Mouse (Mus musculus): Measurements from ENCODE around the gene Gm9936. TPM values are rescaled to one million over a fixed set of nuclear protein-coding genes. Genes with fewer than 3 reads are reported as not detected.
"Not testable (repeated sequence)": the region's sequence is repeated elsewhere in the genome, so short reads cannot be mapped to it uniquely, and the experiment has no call there.

Gene Gm9936
- total RNA-seq (2014; fragmentation: Nextera tagmentation): not detected in 2 replicates
- not detected in 2 replicates for total RNA-seq (2017)

DNA sequence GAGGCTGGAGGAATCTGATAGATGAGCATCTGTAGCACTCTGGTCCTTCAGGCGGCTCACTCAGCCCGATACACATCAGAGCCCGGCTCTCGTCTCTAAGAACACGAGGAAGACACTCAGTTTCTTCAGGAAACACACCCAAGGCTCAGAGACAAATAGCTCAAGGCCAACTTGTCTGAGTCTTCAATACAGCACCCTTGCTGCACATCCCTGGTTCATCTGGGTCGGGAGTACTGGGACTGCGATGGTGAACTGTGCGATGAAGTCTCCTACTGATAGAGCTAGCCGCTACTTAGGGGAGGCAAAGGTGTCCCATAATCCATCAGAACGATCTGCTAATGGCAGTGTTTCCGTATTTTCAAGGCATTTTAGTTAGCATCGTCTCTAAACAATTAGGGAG is at the start of gene Gm9936:
Gene Gm9936, minus strand, starts transcription at position 101 of the 400 bp plus-strand sequence.
- no peak for ATAC-seq (replicated peaks; ENCODE audit: low FRiP score, low TSS enrichment, poor library complexity, severe bottlenecking)

DNA sequence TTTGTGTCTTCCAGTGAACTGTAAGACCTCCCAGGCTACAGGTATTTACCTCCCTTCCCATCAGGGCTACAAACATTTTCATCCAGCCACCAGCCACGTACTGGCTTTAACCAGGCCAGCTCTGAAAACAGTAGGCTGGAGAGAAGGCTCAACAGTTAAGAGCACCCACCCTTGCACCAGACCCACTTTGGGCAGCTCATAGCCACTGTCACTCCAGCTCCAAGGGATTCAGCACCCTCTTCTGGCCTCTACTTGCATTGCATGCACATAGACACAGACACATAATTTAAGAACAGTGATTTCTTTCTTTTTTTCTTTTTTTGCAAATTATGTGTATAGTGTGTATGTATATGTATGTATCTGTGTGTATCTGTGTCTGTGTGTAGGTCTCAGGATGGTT is 43.9 kb upstream of the Gm9936 start:
- peak; percentile 84 for ATAC-seq (replicated peaks; ENCODE audit: low FRiP score, low TSS enrichment, poor library complexity, severe bottlenecking)

DNA sequence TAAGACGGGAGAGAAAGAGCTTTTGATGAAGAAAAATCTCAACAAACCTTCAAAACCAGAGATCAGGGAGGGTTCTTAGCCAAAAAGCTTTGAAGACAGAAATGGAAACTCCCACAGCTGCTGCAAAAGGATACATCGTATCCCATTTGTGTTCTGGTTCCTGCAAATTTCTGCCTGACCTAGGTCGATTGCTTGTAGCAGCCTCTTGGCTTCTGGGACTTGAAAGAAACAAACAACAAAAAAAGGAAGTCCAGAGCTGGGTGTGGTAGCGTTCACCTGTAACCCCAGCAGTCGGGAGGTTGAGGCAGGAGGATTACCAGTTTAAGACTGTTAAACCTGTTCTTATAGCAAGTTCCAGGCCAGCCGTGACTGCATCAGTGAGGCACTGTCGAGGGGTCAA is 40.4 kb upstream of the Gm9936 start:
- no peak for ATAC-seq (replicated peaks; ENCODE audit: low FRiP score, low TSS enrichment, poor library complexity, severe bottlenecking)

DNA sequence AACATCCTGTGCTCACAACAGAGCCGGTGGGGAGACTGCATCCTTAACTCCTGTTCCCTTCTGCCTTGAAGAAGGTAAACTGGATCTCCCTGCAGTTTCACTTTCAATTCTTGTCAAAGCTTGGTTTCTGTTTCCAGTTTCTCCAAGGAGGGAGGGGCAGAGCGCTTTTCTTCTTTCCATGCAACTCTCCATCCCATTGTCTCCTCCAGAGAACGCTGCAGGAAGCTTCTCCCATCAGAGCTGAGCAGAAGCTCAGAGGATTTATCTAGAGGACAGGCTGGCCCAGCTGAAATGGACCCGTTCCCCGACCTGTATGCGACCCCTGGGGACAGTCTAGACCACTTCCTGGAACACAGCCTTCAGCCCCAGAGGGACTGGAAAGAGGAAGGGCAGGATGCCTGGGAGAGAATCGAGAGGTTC is 38.9 kb upstream of the Gm9936 start:
- ATAC-seq (replicated peaks; ENCODE audit: low FRiP score, low TSS enrichment, poor library complexity, severe bottlenecking): peak; percentile 38; the same call in 1 of the 2 replicates

DNA sequence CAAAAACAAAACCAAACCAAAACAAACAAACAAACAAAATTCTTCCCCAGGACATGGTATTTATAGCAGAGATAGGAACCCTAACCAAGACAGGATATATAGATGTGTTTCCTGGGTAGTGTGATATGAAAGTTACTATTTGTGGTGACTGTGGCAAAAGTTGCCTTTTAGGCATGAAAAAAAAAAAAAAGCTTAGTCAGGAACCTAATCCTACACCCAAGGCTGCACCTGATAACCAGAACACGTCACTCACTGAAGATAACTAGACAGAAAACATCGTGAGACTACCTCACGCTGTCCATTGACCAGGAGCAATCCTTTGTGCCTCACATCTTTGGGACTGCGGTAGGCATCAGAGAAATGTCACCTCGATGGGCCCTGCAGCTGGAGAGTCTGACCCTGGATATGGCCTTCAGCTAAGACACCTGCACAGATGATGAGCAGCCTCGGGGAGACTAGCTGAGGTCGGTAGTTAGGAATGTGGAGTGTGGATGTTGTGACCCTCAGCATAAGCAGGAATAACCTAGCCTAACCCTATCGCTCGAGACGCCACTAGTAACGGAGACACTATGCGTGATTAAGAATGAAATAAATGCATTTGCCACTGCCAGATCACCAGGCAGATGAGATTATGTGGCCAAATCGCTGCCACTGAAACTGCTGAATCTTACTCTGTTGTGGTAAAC is 38.3 kb upstream of the Gm9936 start, which contains the start of gene Oasl2:
Gene Oasl2, plus strand, starts transcription at position 249 of the 686 bp plus-strand sequence.
- ATAC-seq (replicated peaks; ENCODE audit: low FRiP score, low TSS enrichment, poor library complexity, severe bottlenecking): peak; percentile 89

DNA sequence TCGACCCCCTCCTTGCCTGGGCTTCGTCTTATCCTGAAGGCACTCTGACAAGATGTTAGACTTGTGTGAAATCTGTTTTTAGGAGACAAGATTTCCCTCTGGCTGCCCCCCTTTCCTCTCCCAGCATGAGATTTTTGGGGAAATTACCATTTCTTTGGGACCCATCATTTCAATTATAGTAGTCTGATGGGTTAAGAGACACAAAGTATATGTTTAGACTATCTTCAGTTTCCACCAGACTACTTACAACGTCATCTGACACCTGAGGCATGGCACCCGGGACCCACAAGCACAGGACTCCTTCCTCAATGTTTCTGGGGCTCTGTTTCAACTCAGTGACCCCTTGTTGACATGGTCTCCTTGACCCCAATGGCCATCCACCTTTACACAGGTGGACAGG is 37.1 kb upstream of the Gm9936 start:
- no peak for ATAC-seq (replicated peaks; ENCODE audit: low FRiP score, low TSS enrichment, poor library complexity, severe bottlenecking)

DNA sequence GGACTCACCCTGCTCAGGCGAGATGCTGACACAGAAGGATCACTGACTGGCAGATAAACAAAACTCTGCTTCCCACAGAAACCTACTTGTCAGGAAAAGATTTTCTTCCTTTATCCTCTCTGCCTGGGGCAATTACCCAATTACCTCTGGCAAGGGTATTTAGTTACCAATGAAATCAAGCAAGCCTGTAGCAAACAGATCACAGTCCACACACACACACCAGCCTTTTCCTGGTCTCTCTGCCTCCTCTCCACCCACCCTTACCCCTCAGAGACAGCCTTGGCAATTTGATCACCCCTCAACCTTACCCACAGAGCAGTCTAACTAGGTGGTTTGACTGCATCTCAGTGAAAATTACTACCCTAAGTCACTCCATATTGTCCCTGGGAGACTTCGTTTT is 30.5 kb upstream of the Gm9936 start:
- ATAC-seq (replicated peaks; ENCODE audit: low FRiP score, low TSS enrichment, poor library complexity, severe bottlenecking): no peak

DNA sequence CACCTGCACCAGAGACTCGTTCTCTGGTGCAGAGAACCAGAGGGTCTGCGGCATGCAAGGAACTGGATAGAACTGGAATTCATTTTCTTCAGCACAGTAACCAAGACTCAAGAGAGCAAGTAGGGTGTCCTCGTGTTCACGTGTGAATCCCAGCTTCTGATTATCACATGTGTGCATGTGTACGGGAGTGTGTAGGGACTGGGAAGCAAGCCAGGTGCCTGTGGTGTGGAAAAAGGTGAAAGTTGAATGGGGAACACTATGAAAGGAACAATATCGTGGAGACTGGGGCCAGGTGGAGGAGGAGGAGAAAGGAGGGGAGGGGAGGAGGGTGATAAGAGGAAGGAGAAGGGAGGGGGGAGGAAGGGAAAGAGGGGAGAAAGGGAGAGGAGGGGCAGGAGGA is 28.3 kb upstream of the Gm9936 start:
- no peak for ATAC-seq (replicated peaks; ENCODE audit: low FRiP score, low TSS enrichment, poor library complexity, severe bottlenecking)

DNA sequence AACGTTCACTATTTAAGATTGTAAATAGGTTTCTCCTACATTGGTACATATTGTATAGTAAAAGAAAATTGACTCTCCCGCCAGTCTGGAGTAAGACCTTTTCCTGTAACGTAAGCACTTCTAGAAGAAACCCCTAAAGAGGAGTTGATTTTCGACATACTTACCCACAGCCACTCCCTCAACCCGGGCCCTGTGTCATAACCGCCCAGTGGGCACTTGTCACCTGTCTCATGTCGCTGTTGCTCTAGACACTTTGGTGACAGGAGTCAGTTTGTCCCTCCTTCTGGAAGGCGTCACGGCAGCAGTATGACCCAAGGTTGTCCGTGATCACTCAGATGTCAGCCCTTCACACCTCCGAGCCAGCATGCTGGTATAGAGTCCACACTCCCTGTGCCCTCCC is 24.5 kb upstream of the Gm9936 start:
- no peak for ATAC-seq (replicated peaks; ENCODE audit: low FRiP score, low TSS enrichment, poor library complexity, severe bottlenecking)

DNA sequence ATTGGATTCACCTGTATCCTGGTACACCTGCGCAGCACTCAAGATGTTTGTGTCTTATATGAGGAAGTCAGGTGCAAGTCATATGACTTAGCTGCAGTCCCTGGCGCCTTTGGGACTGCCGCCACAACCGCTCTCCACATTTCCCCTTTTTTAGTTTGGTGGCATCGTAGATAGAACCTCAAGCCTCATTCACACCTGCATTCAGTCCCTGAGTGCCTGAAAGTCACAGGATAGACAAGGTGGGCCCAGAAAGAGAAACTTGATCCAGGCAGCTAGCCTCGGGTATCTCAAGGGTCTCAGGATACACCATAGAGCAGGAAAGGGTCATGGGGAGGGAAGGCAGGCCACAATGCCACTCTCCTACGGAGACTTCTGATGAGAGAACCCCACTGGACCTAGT is 23.8 kb upstream of the Gm9936 start:
- not testable (repeated sequence) for ATAC-seq (replicated peaks; ENCODE audit: low FRiP score, low TSS enrichment, poor library complexity, severe bottlenecking)

DNA sequence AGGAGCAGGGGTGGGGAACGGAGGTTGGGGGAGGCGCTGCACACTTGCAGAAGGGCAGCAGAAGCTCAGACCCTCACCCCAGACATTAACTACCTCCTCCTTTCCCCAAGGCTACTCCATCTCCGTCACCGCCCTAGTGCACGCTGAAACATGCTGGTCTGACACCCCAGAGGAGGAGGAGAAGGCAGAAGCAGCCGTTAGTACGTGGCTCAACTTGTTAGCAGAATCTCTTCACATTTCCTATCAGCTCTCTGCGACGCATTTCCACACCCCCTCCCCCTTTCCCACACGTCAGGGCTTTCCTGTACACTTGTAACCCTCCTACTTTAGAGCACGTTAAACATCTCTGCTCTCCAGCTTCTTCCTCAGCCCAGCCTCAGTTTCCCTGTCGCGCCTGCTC is 20.9 kb upstream of the Gm9936 start:
- no peak for ATAC-seq (replicated peaks; ENCODE audit: low FRiP score, low TSS enrichment, poor library complexity, severe bottlenecking)

DNA sequence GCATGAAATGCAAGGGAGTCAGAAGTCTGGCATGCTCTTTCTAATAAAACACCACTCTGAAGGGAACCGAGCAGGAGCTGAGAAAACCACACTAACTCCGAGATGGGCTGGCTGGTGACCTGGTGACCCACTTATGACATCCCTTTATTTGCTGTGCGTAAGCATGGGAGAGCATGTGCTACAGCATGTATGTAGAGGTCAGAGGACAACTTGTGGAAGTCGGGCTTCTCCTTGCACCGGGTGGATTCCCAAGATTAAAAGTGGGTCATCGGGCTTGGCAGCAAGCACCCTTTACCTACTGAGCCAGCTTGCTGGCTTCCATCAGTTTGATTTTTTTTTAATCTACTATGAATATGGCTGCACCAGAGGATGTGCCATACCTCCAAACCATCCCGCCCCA is 19.0 kb upstream of the Gm9936 start:
- ATAC-seq (replicated peaks; ENCODE audit: low FRiP score, low TSS enrichment, poor library complexity, severe bottlenecking): no peak

DNA sequence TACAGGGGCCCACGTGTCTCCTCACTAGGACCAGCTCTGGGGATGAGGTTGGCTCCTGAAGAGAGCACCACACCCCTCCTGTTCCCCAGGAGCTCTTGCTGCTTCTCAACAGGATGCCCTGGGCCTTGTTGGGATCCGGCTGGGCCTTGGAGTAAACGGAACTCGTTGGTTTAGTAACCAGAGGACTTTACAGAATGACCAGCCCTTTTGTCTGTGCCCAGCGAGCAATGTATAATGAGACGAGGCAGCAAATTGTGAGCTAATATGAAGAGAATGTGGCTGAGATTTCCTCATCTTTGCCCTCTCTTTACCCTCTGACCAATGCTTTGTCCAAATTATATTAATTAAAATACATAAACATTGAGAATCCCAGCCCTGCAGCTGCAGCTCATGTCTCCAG is 17.8 kb upstream of the Gm9936 start:
- no peak for ATAC-seq (replicated peaks; ENCODE audit: low FRiP score, low TSS enrichment, poor library complexity, severe bottlenecking)

DNA sequence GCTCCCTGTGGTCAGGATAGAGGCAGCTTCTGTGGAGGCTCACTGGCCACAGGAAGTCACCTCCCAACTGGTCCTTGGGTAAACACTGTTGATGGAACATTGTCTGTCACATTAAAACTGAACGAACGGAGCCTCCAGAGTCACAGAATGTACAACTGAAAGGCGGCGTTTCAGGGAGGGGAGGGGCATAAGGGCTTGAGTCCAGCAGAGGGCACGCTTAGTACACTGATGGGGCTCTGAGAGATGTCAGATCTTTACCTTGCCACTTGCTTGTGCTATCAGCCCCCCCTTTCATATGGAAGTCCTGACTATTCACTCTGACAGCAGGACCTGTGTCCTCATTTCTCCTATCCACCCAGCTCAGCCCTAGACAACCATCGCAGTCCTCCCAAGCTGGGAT is 17.4 kb upstream of the Gm9936 start:
- ATAC-seq (replicated peaks; ENCODE audit: low FRiP score, low TSS enrichment, poor library complexity, severe bottlenecking): 0 out of 2 replicates have a peak, but pooled peaks have one; percentile 27

DNA sequence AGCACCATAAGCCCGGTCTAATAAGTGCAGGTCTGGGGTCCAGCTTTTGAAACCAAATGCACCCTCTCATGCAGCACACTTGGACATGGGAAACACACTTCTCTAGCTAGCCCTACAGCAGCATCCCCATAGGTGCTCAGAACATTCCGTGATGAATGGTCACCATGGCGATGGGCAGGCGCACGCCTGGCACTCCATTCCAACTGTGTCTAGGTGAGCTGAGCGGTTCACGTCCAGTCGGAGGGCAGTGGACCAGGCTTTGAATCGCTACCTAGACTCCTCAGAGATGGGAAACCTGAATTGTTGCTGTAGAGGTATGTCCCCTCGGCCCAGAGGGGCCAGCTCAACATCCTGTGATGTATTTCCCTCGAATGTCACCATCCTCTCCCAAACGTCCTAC is 6.8 kb upstream of the Gm9936 start:
- no peak for ATAC-seq (replicated peaks; ENCODE audit: low FRiP score, low TSS enrichment, poor library complexity, severe bottlenecking)

DNA sequence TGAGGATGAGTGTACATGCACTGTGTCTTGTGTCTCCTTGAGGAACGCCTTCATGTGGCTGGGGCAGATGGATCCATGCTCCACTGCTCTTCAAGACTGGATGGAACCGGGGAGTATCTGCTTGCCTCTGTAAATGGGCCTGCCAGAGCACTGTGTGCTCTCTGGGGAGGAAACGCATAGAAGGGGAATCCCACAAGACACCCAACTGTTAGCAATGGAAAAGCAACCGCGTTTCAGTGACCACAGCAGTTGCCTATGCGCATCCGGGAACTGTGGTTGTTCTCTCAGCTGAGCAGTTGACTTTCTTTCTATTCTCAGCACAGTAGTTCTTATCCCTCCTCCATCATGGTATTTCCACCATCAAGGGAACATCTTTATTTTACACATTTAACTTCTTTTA is 6.3 kb upstream of the Gm9936 start:
- ATAC-seq (replicated peaks; ENCODE audit: low FRiP score, low TSS enrichment, poor library complexity, severe bottlenecking): no peak

DNA sequence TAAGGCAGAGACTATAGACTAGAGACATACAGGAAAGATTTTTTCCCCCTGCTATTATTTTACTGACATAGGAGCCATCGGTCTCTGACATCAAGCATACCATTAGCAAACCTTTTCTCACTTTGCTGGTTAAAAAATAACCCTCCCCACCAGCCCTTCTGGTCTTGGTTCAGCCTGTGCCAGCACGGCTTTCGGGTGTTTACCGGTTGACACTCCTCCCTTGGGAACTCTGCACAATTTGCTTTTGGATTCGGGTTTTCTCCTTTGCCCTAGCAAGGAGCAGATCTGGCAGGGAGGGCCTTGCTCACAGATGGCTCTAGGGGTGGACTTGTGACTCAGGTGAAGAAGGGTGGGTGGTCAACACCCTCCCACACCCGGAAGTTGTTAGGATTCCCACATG is 3.2 kb upstream of the Gm9936 start:
- ATAC-seq (replicated peaks; ENCODE audit: low FRiP score, low TSS enrichment, poor library complexity, severe bottlenecking): no peak

DNA sequence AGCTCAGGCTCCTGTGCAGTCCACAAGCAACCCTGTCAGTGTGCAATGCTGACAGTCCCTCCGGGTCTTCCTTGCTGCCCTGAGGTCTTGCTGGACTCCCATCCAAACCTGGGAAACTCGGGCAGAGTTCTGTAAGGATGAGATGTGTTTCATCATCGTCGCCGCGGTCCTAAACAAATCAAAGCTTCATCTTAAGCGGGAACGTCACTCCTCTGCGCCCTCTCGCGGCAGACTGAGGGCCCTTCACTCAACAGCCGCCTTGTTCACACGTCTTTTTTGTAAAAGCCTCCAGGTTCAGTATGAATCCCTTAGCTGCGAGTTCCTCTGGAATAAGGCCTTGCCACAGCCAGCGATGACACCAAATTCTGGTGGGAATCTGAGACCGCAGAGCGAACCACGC is 771 bp upstream of the Gm9936 start:
- peak; percentile 67; the same call in 1 of the 2 replicates for ATAC-seq (replicated peaks; ENCODE audit: low FRiP score, low TSS enrichment, poor library complexity, severe bottlenecking)

DNA sequence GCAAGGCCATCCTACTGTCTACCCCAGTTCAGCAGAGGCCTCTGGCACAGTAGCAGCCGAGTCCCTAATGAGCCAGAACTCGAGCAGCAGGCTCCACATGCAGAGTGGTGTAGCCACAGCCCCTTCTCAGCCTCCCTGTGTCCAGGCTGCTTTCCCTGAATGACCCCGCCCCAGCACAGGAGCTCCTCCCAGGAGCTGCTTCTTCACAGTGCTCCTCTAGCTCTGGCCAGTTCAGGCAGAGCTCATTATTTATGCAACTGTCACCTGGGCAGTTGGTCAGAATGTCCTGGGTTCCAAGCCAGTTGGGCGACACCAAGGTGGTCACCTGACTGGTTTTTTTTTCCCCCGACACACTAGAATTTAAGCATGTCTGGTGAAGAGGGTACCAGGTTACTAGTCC is 5.1 kb downstream of the Gm9936 start, which contains the start of gene 4930519G04Rik:
Gene 4930519G04Rik, plus strand, starts transcription at position 301 of the 400 bp plus-strand sequence.
- ATAC-seq (replicated peaks; ENCODE audit: low FRiP score, low TSS enrichment, poor library complexity, severe bottlenecking): not testable (repeated sequence)

DNA sequence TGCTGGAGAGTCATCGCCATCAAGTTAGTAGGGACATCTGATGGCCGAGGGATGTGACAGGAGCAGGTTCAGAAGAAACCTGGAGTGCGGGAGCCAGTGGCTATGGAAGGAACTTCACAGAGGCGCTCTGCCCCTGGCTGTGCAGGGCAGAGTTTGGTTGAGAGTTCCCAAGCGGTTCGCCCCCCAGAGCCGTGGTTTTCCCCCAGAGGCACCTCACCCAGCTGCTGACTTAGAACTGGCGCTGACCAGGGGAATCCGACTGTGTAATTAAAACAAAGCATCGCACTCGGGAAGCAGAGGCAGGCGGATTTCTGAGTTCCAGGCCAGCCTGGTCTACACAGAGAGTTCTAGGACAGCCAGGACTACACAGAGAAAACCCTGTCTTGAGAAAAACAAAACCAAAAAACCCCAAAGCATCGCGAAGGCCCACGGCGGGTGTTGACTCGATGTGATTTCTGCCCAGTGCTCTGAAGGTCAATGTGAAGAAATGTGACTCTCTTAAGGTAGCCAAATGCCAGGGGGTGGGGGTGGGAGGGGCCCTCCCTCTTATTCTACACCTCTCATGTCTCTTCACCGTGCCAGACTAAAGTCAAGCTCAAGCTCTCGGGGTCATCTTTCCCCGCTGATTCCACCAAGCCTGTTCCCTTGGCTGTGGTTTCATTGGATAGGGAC is 6.8 kb downstream of the Gm9936 start:
- ATAC-seq (replicated peaks; ENCODE audit: low FRiP score, low TSS enrichment, poor library complexity, severe bottlenecking): no peak

DNA sequence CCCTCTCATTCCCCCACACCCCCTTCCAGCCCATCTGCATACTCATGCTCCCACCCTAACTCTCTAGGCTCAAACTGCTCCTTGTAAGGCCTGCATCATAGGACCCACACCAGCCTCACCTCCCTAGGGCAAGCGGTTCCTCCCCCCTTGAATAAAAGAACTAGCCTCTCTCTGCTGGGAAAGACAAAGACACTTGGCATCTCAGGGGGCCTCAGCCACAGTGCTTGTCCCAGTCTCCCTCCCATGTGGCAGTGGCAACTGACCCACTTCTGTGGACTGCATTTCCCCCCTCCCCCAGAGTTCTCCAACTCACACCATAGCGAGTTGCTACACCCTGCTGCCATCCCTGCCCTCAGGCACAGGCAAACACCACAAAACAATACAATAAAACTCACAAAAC is 14.1 kb downstream of the Gm9936 start:
- not testable (repeated sequence) for ATAC-seq (replicated peaks; ENCODE audit: low FRiP score, low TSS enrichment, poor library complexity, severe bottlenecking)

All from megakaryocyte-erythroid progenitor cell, adult 5-6 weeks (primary cell).